Mouse (Mus musculus): ENCODE measurements around the gene Dus2. TPM values are rescaled to one million over a fixed set of nuclear protein-coding genes. Genes with fewer than 3 reads are reported as not detected.
"Not testable (repeated sequence)": the region's sequence is repeated elsewhere in the genome, so short reads cannot be mapped to it uniquely, and the experiment has no call there.

The Dus2 gene
- polyA plus RNA-seq, 1 experiment from 2014 or later: 8.1 TPM

- DNase-seq (ENCODE audit: low spot score): no peak
- H3K4me2 ChIP-seq (replicated peaks; ENCODE audit: low read depth): no peak overlapping the region
- H3K36me3 ChIP-seq (ENCODE audit: control insufficient read depth, insufficient read depth, low read length): no peaks in the 10 kb centered on the region
- no peaks in the 10 kb centered on the region for H3K27me3 ChIP-seq (ENCODE audit: control insufficient read depth, insufficient read depth, low read length)
- no peaks in the 10 kb centered on the region for H3K9me3 ChIP-seq (ENCODE audit: control insufficient read depth, low read length)
- no peaks in the 10 kb centered on the region for H3K4me1 ChIP-seq (replicated peaks; ENCODE audit: control insufficient read depth, insufficient read depth)
- whole genome bisulfite sequencing: 66% methylated on average over 7 of the region's 7 CpGs
- ATAC-seq (ENCODE audit: low FRiP score, low TSS enrichment): no peak
- TF ChIP-seq EP300 (optimal IDR thresholded peaks at IDR 0.05): no peak
- no peak for TF ChIP-seq CTCF (IDR thresholded peaks at IDR 0.05; ENCODE audit: low read depth)
- no peak overlapping the region for H3K27ac ChIP-seq (replicated peaks)
- no peak overlapping the region for H3K4me3 ChIP-seq (ENCODE audit: low read depth, low read length)
- H3K9ac ChIP-seq (ENCODE audit: low read length): no peak overlapping the region
These were observed 15.8 kb upstream of the Dus2 start for GRCm38 (mm10) chr8:105975363-105975762.

GRCm38 (mm10) chr8:105979325-105979724, 11.8 kb upstream of the Dus2 start, which contains the start of gene Dpep3:
Gene Dpep3 (minus strand): TSS chr8:105979429.
- DNase-seq (ENCODE audit: low spot score) (no peak), ATAC-seq (ENCODE audit: low FRiP score, low TSS enrichment) (no peak)
- H3K9ac ChIP-seq (ENCODE audit: low read length): no peak within 1 kb of the TSS
- no peaks in the 10 kb centered on the region for H3K36me3 ChIP-seq (ENCODE audit: control insufficient read depth, insufficient read depth, low read length)
- TF ChIP-seq CTCF (IDR thresholded peaks at IDR 0.05; ENCODE audit: low read depth): 0 out of 2 replicates have a peak, but pooled peaks have one; percentile 15
- no peak for TF ChIP-seq EP300 (optimal IDR thresholded peaks at IDR 0.05)
- H3K4me1 ChIP-seq (replicated peaks; ENCODE audit: control insufficient read depth, insufficient read depth): no peaks in the 10 kb centered on the region
- H3K4me3 ChIP-seq (ENCODE audit: low read depth, low read length): no peak within 1 kb of the TSS
- 90% methylated on average over 15 of the region's 15 CpGs for WGBS
- no peak within 1 kb of the TSS for H3K27ac ChIP-seq (replicated peaks)
- no peak within 1 kb of the TSS for H3K4me2 ChIP-seq (replicated peaks; ENCODE audit: low read depth)
- H3K9me3 ChIP-seq (ENCODE audit: control insufficient read depth, low read length): no peaks in the 10 kb centered on the region
- no peaks in the 10 kb centered on the region for H3K27me3 ChIP-seq (ENCODE audit: control insufficient read depth, insufficient read depth, low read length)

GRCm38 (mm10) chr8:105981146-105981545, 10.0 kb upstream of the Dus2 start:
- Histone ChIP-seq H3K36me3 (ENCODE audit: control insufficient read depth, insufficient read depth, low read length) (no peaks in the 10 kb centered on the region), H3K27ac (replicated peaks) (no peak overlapping the region), H3K9ac (ENCODE audit: low read length) (no peak overlapping the region), H3K4me3 (ENCODE audit: low read depth, low read length) (no peak overlapping the region), H3K4me2 (replicated peaks; ENCODE audit: low read depth) (no peak overlapping the region), H3K4me1 (replicated peaks; ENCODE audit: control insufficient read depth, insufficient read depth) (no peaks in the 10 kb centered on the region), H3K9me3 (ENCODE audit: control insufficient read depth, low read length) (no peaks in the 10 kb centered on the region), H3K27me3 (ENCODE audit: control insufficient read depth, insufficient read depth, low read length) (no peaks in the 10 kb centered on the region)
- DNase-seq (ENCODE audit: low spot score) (no peak), ATAC-seq (ENCODE audit: low FRiP score, low TSS enrichment) (no peak)
- peak; percentile 24; the same call in 1 of the 2 replicates for TF ChIP-seq CTCF (IDR thresholded peaks at IDR 0.05; ENCODE audit: low read depth)
- no peak for TF ChIP-seq EP300 (optimal IDR thresholded peaks at IDR 0.05)
- 86% methylated on average over 1 of the region's 1 CpGs for WGBS

GRCm38 (mm10) chr8:105983406-105983805, 7.7 kb upstream of the Dus2 start:
- 81% methylated on average over 11 of the region's 11 CpGs for WGBS

GRCm38 (mm10) chr8:105988546-105988945, 2.6 kb upstream of the Dus2 start:
- Histone ChIP-seq H3K9me3 (ENCODE audit: control insufficient read depth, low read length) (no peaks in the 10 kb centered on the region), H3K27me3 (ENCODE audit: control insufficient read depth, insufficient read depth, low read length) (no peaks in the 10 kb centered on the region), H3K36me3 (ENCODE audit: control insufficient read depth, insufficient read depth, low read length) (no peaks in the 10 kb centered on the region), H3K27ac (replicated peaks) (no peak overlapping the region), H3K4me1 (replicated peaks; ENCODE audit: control insufficient read depth, insufficient read depth) (no peaks in the 10 kb centered on the region), H3K4me3 (ENCODE audit: low read depth, low read length) (no peak overlapping the region), H3K9ac (ENCODE audit: low read length) (no peak overlapping the region), H3K4me2 (replicated peaks; ENCODE audit: low read depth) (no peak overlapping the region)
- ATAC-seq (ENCODE audit: low FRiP score, low TSS enrichment) (no peak), DNase-seq (ENCODE audit: low spot score) (no peak)
- 78% methylated on average over 11 of the region's 11 CpGs for WGBS
- no peak for TF ChIP-seq CTCF (IDR thresholded peaks at IDR 0.05; ENCODE audit: low read depth)

More at GRCm38 (mm10) chr8:105983406-105983805, 7.7 kb upstream of the Dus2 start:
- not testable (repeated sequence) for H3K4me1 ChIP-seq (replicated peaks; ENCODE audit: control insufficient read depth, insufficient read depth); DNase-seq (ENCODE audit: low spot score); H3K27ac ChIP-seq (replicated peaks); H3K9me3 ChIP-seq (ENCODE audit: control insufficient read depth, low read length); H3K9ac ChIP-seq (ENCODE audit: low read length); H3K4me2 ChIP-seq (replicated peaks; ENCODE audit: low read depth); H3K27me3 ChIP-seq (ENCODE audit: control insufficient read depth, insufficient read depth, low read length); H3K36me3 ChIP-seq (ENCODE audit: control insufficient read depth, insufficient read depth, low read length); ATAC-seq (ENCODE audit: low FRiP score, low TSS enrichment); H3K4me3 ChIP-seq (ENCODE audit: low read depth, low read length)

GRCm38 (mm10) chr8:105991546-105991945, 409 bp downstream of the Dus2 start:
- TF ChIP-seq EP300 (optimal IDR thresholded peaks at IDR 0.05): no peak
- no peak for TF ChIP-seq CTCF (IDR thresholded peaks at IDR 0.05; ENCODE audit: low read depth)

More at GRCm38 (mm10) chr8:105991546-105991945, 409 bp downstream of the Dus2 start:
- Histone ChIP-seq H3K9ac (ENCODE audit: low read length) (no peak overlapping the region), H3K4me3 (ENCODE audit: low read depth, low read length) (no peak overlapping the region), H3K9me3 (ENCODE audit: control insufficient read depth, low read length) (no peaks in the 10 kb centered on the region), H3K4me2 (replicated peaks; ENCODE audit: low read depth) (no peak overlapping the region), H3K27ac (replicated peaks) (no peak overlapping the region), H3K36me3 (ENCODE audit: control insufficient read depth, insufficient read depth, low read length) (no peaks in the 10 kb centered on the region), H3K4me1 (replicated peaks; ENCODE audit: control insufficient read depth, insufficient read depth) (no peaks in the 10 kb centered on the region), H3K27me3 (ENCODE audit: control insufficient read depth, insufficient read depth, low read length) (no peaks in the 10 kb centered on the region)
- DNase-seq (ENCODE audit: low spot score): no peak
- 62% methylated on average over 2 of the region's 2 CpGs for WGBS
- ATAC-seq (ENCODE audit: low FRiP score, low TSS enrichment): no peak
